Comparison of ENCODE assay signal across 28 mouse cellular contexts in the genomic region with DNA sequence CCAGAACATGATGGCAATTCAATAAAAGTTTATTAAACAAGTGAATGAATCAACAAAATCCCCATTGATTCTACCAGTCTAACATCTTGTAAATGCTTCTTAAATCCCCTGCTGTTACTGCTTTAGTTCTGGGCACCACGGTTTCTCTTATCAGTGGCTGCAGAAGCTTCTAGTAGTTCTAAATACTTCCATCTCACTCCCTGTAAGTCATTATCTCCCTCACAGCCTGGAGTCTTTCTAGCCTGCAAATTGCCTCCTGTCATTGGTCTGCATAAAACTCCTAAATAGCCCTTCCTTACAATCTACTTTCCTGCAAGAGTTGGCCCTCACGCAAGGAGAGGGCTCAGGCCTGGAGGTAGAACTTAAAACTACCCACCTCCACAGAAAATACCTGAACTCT. TPM values are rescaled to one million over a fixed set of nuclear protein-coding genes. Genes with fewer than 3 reads are reported as not detected.
DNase-seq lines count a peak whose midpoint lies in the region; ATAC-seq and TF ChIP-seq lines count a peak whose summit lies in the region.
"Had no signal": no experiment of that assay in that cellular context is flagged by ENCODE, and none has a peak within 500 bp of the region (broad histone marks: within the 10 kb centered on the region; RNA-seq: fewer than 3 reads in every experiment).

No protein-coding gene starts in this region.

- peak; percentile 36 for DNase-seq in G1E (ENCODE audit: low spot score)
- peak; percentile 22 for DNase-seq in c-Kit-positive CD71-positive TER-119-positive erythroid progenitor cells, embryonic 14.5 days (ENCODE audit: low spot score)
- DNase-seq in liver, embryonic 11.5 days (ENCODE audit: low spot score): no peak
- no peak for DNase-seq in testis, postnatal 10 days (ENCODE audit: low spot score)
- DNase-seq in kidney, adult 8-10 months: no peak
- no peak for DNase-seq in thymus, postnatal 4 days
- DNase-seq: adrenal gland, adult 2 months; adrenal gland, postnatal 36 days; cerebellum, adult 8-10 months; cerebellum, postnatal 36 days; embryo, embryonic 11 days; forebrain, postnatal 0 days; gastrocnemius, postnatal 10 days; heart, postnatal 4 days; kidney, postnatal 36 days; left cerebral cortex, postnatal 4 days had no signal

- no peak overlapping the region for H3K4me2 ChIP-seq in liver, embryonic 11.5 days
- H3K4me2 ChIP-seq in liver, embryonic 16.5 days (ENCODE audit: low read depth, low read length): no peak overlapping the region
- no peak overlapping the region for H3K4me2 ChIP-seq in neural tube, embryonic 15.5 days
- H3K4me2 ChIP-seq: embryonic facial prominence, embryonic 12.5 days; heart, embryonic 11.5 days; hindbrain, embryonic 13.5 days; kidney, embryonic 15.5 days; lung, embryonic 15.5 days; midbrain, embryonic 13.5 days; neural tube, embryonic 13.5 days had no signal

- no peaks in the 10 kb centered on the region for H3K27me3 ChIP-seq in G1E (ENCODE audit: insufficient read depth, low read length)
- no peaks in the 10 kb centered on the region for H3K27me3 ChIP-seq in liver, embryonic 11.5 days (replicated peaks; ENCODE audit: control insufficient read depth, insufficient read depth, low read length)
- no peaks in the 10 kb centered on the region for H3K27me3 ChIP-seq in liver, embryonic 16.5 days (ENCODE audit: control insufficient read depth, insufficient read depth, low read depth, low read length)
- no peaks in the 10 kb centered on the region for H3K27me3 ChIP-seq in neural tube, embryonic 15.5 days (replicated peaks)
- H3K27me3 ChIP-seq: embryonic facial prominence, embryonic 12.5 days; hindbrain, embryonic 13.5 days; kidney, embryonic 15.5 days; lung, embryonic 15.5 days; megakaryocyte, embryonic 14.5 days; midbrain, embryonic 13.5 days; neural tube, embryonic 13.5 days had no signal

- H3K36me3 ChIP-seq in G1E (replicated peaks): no peaks in the 10 kb centered on the region
- H3K36me3 ChIP-seq in liver, embryonic 11.5 days (ENCODE audit: control insufficient read depth, insufficient read depth, low read length): no peaks in the 10 kb centered on the region
- no peaks in the 10 kb centered on the region for H3K36me3 ChIP-seq in liver, embryonic 16.5 days (ENCODE audit: control insufficient read depth, insufficient read depth)
- H3K36me3 ChIP-seq in neural tube, embryonic 15.5 days: no peaks in the 10 kb centered on the region
- H3K36me3 ChIP-seq: embryonic facial prominence, embryonic 12.5 days; hindbrain, embryonic 13.5 days; kidney, embryonic 15.5 days; lung, embryonic 15.5 days; midbrain, embryonic 13.5 days; neural tube, embryonic 13.5 days had no signal

- H3K9ac ChIP-seq in liver, embryonic 11.5 days (ENCODE audit: low read depth, low read length): no peak overlapping the region
- H3K9ac ChIP-seq in liver, embryonic 16.5 days (ENCODE audit: low read depth, low read length): no peak overlapping the region
- H3K9ac ChIP-seq in neural tube, embryonic 15.5 days (replicated peaks): no peak overlapping the region
- H3K9ac ChIP-seq: embryonic facial prominence, embryonic 12.5 days; forebrain, postnatal 0 days; hindbrain, embryonic 13.5 days; kidney, embryonic 15.5 days; lung, embryonic 15.5 days; midbrain, embryonic 13.5 days; neural tube, embryonic 13.5 days had no signal

- no peak overlapping the region for H3K4me3 ChIP-seq in G1E (ENCODE audit: low read depth, low read length)
- H3K4me3 ChIP-seq in liver, embryonic 11.5 days (ENCODE audit: low read depth, low read length): no peak overlapping the region
- no peak overlapping the region for H3K4me3 ChIP-seq in liver, embryonic 16.5 days (ENCODE audit: low read depth, low read length)
- no peak overlapping the region for H3K4me3 ChIP-seq in neural tube, embryonic 15.5 days (replicated peaks)
- H3K4me3 ChIP-seq: embryonic facial prominence, embryonic 12.5 days; hindbrain, embryonic 13.5 days; kidney, embryonic 15.5 days; lung, embryonic 15.5 days; megakaryocyte, embryonic 14.5 days; midbrain, embryonic 13.5 days; neural tube, embryonic 13.5 days had no signal

- ATAC-seq in G1E (ENCODE audit: extremely low read depth, insufficient number of reproducible peaks, low FRiP score, poor library complexity, severe bottlenecking): peak; percentile 81
- ATAC-seq in liver, embryonic 11.5 days (replicated peaks; ENCODE audit: low FRiP score): peak; percentile 87
- peak; percentile 65 for ATAC-seq in liver, embryonic 16.5 days (ENCODE audit: low read depth)
- no peak for ATAC-seq in neural tube, embryonic 15.5 days (ENCODE audit: low FRiP score)
- ATAC-seq: activated CD4-positive, CD25-positive, alpha-beta regulatory T cell, adult 4 months; forebrain, postnatal 0 days; intestine, postnatal 0 days; midbrain, embryonic 13.5 days had no signal

- WGBS in liver, embryonic 11.5 days: 25% methylated on average over 2 of the region's 2 CpGs
- WGBS in liver, embryonic 16.5 days (ENCODE audit: insufficient replicate concordance): 25% methylated on average over 2 of the region's 2 CpGs
- 84% methylated on average over 2 of the region's 2 CpGs for WGBS in neural tube, embryonic 15.5 days

- peak overlapping the region; percentile 28; the same call in 1 of the 2 replicates for H3K27ac ChIP-seq in liver, embryonic 11.5 days (ENCODE audit: low read depth, low read length)
- H3K27ac ChIP-seq in liver, embryonic 16.5 days (ENCODE audit: low read length): no peak overlapping the region
- H3K27ac ChIP-seq in neural tube, embryonic 15.5 days (replicated peaks): no peak overlapping the region
- H3K27ac ChIP-seq: embryonic facial prominence, embryonic 12.5 days; hindbrain, embryonic 13.5 days; kidney, embryonic 15.5 days; lung, embryonic 15.5 days; midbrain, embryonic 13.5 days; neural tube, embryonic 13.5 days had no signal

- H3K4me1 ChIP-seq in G1E (ENCODE audit: insufficient read depth, low read depth, low read length): peaks cover 48% of the 10 kb centered on the region
- H3K4me1 ChIP-seq in liver, embryonic 11.5 days (replicated peaks; ENCODE audit: control insufficient read depth, insufficient read depth, low read length): peaks cover 15% of the 10 kb centered on the region; the same call in 1 of the 2 replicates
- H3K4me1 ChIP-seq in liver, embryonic 16.5 days (ENCODE audit: control insufficient read depth, low read depth, low read length): peaks cover 2% of the 10 kb centered on the region; the same call in 1 of the 2 replicates
- peaks cover 10% of the 10 kb centered on the region for H3K4me1 ChIP-seq in neural tube, embryonic 15.5 days

- no peaks in the 10 kb centered on the region for H3K9me3 ChIP-seq in G1E (replicated peaks)
- H3K9me3 ChIP-seq in liver, embryonic 11.5 days (ENCODE audit: control insufficient read depth, low read length): no peaks in the 10 kb centered on the region
- H3K9me3 ChIP-seq in liver, embryonic 16.5 days (replicated peaks; ENCODE audit: control insufficient read depth, low read length): no peaks in the 10 kb centered on the region
- no peaks in the 10 kb centered on the region for H3K9me3 ChIP-seq in neural tube, embryonic 15.5 days (replicated peaks)
- H3K9me3 ChIP-seq: embryonic facial prominence, embryonic 12.5 days; hindbrain, embryonic 13.5 days; kidney, embryonic 15.5 days; lung, embryonic 15.5 days; megakaryocyte, embryonic 14.5 days; midbrain, embryonic 13.5 days; neural tube, embryonic 13.5 days had no signal

- TF ChIP-seq CTCF in G1E (IDR thresholded peaks at IDR 0.05; ENCODE audit: low read depth, low read length): no peak

RNA-seq across cellular contexts. Expression of a gene that starts 53.0 kb away (rescaled TPM):
- 107 and 119 TPM in 2 replicates for total RNA-seq in G1E (2014; fragmentation: Nextera tagmentation)
- 49.6 and 52.8 TPM in 2 replicates for total RNA-seq in G1E (2017)
- polyA plus RNA-seq in G1E (2012): 2.0 and 2.8 TPM in 2 replicates
- polyA plus RNA-seq in liver, embryonic 11.5 days (2014; fragmentation: Nextera tagmentation; extraction: Ambion mirVana): 56.5 and 57.6 TPM in 2 replicates
- polyA plus RNA-seq in liver, embryonic 16.5 days (2015; fragmentation: Nextera tagmentation; extraction: Ambion mirVana): 16.1 and 17.2 TPM in 2 replicates
- polyA plus RNA-seq in neural tube, embryonic 15.5 days (2015; fragmentation: Nextera tagmentation; extraction: Ambion mirVana): 31.2 and 34.8 TPM in 2 replicates

Comparison
In these comparisons a context has a peak if more than half of its experiments do, and no peak if none do; other contexts are left out.
1. DNase-seq: peak in G1E (single experiment) and c-Kit-positive CD71-positive TER-119-positive erythroid progenitor cells, embryonic 14.5 days (single experiment); none in liver, embryonic 11.5 days (single experiment), testis, postnatal 10 days (single experiment), kidney, adult 8-10 months (0 of 2) and thymus, postnatal 4 days (single experiment).